Mouse (Mus musculus) neural tube, embryonic 11.5 days (tissue): ENCODE measurements at regions not wholly inside any gene's neighbourhood (a gene's known extent, or its start where the extent isn't known, plus 50 kb on each side); places are given as distances from the start of the nearest gene placed in this dataset.

ENCODE experiments used
- ATAC-seq: fragments of 200-750 bp; cut with Nextera tagmentation; 2 replicates; pipeline ENCODE4 v1.8.0; 2017; ENCODE audit warnings: moderate number of reproducible peaks, mild to moderate bottlenecking, moderate TSS enrichment, moderate library complexity; ENCODE audit not compliant: insufficient read depth, low FRiP score, low TSS enrichment
- DNase-seq: peaks from one replicate; pipeline ENCODE4 v3.0.0-alpha.2; 2015; ENCODE audit warnings: low spot score
- H3K27ac ChIP-seq: fragments of 300-500 bp; sonication (generic); 2 replicates; pipeline ENCODE4 v1.5.1; 2014; ENCODE audit warnings: low read depth, mild to moderate bottlenecking, low read length
- H3K27me3 ChIP-seq: fragments of 300-500 bp; sonication (generic); 2 replicates; pipeline ENCODE4 v1.6.1; 2014; ENCODE audit warnings: mild to moderate bottlenecking, low read length, mixed read lengths; ENCODE audit not compliant: control insufficient read depth, insufficient read depth
- H3K36me3 ChIP-seq: fragments of 300-500 bp; sonication (generic); 2 replicates; pipeline ENCODE4 v1.6.1; 2014; ENCODE audit warnings: mild to moderate bottlenecking, low read length, moderate library complexity, mixed read lengths; ENCODE audit not compliant: control insufficient read depth, insufficient read depth
- H3K4me1 ChIP-seq: fragments of 300-500 bp; sonication (generic); 2 replicates; pipeline ENCODE4 v1.6.1; 2014; ENCODE audit warnings: low read length, mixed read lengths; ENCODE audit not compliant: control insufficient read depth, insufficient read depth
- H3K4me2 ChIP-seq: fragments of 300-500 bp; sonication (generic); 2 replicates; pipeline ENCODE4 v1.6.1; 2014; ENCODE audit warnings: low read depth, mild to moderate bottlenecking, moderate library complexity
- H3K4me3 ChIP-seq: fragments of 300-500 bp; sonication (generic); 2 replicates; pipeline ENCODE4 v1.5.1; 2014; ENCODE audit warnings: low read depth, low read length
- H3K9ac ChIP-seq: fragments of 300-500 bp; sonication (generic); 2 replicates; pipeline ENCODE4 v1.6.1; 2014; ENCODE audit warnings: mild to moderate bottlenecking, low read length
- H3K9me3 ChIP-seq: fragments of 300-500 bp; sonication (generic); 2 replicates; pipeline ENCODE4 v1.6.1; 2016; ENCODE audit warnings: low read length; ENCODE audit not compliant: control insufficient read depth
- WGBS: fragments of 180-500 bp; shearing (Covaris S2); extraction: QIAGEN DNeasy Blood & Tissue Kit; methylation state at CpG from one replicate; pipeline ENCODE4 v1.1.7; 2014; 5-methylcytosine and 5-hydroxymethylcytosine counted together

- H3K4me1 ChIP-seq, result no peaks in the 10 kb centered on the region
- no peak for ATAC-seq
Measured at GRCm38 (mm10) chr12:32681910-32682309, 137.4 kb upstream of the Nampt start.

GRCm38 (mm10) chr12:32683375-32683774 is 136.0 kb upstream of the Nampt start:
- no peaks in the 10 kb centered on the region for H3K9me3 ChIP-seq
- DNase-seq (no peak), ATAC-seq (no peak)
- H3K4me3 ChIP-seq, result no peak overlapping the region
- no peaks in the 10 kb centered on the region for H3K27me3 ChIP-seq
- no peak overlapping the region for H3K4me2 ChIP-seq
- no peaks in the 10 kb centered on the region for H3K4me1 ChIP-seq
- H3K36me3 ChIP-seq, result no peaks in the 10 kb centered on the region
- no peak overlapping the region for H3K9ac ChIP-seq
- H3K27ac ChIP-seq, result no peak overlapping the region
- 86% methylated on average over 2 of the region's 2 CpGs for WGBS

More at GRCm38 (mm10) chr12:32681910-32682309, 137.4 kb upstream of the Nampt start:
- 88% methylated on average over 3 of the region's 3 CpGs for WGBS
- H3K9ac ChIP-seq, result no peak overlapping the region
- no peak for DNase-seq
- H3K4me2 ChIP-seq, result no peak overlapping the region
- H3K36me3 ChIP-seq, result no peaks in the 10 kb centered on the region
- H3K27ac ChIP-seq, result no peak overlapping the region
- H3K27me3 ChIP-seq, result no peaks in the 10 kb centered on the region
- no peak overlapping the region for H3K4me3 ChIP-seq
- H3K9me3 ChIP-seq, result no peaks in the 10 kb centered on the region

GRCm38 (mm10) chr12:32685788-32686385 is 133.5 kb upstream of the Nampt start:
- Histone ChIP-seq H3K4me3 (no peak overlapping the region), H3K27me3 (no peaks in the 10 kb centered on the region), H3K36me3 (no peaks in the 10 kb centered on the region), H3K27ac (no peak overlapping the region), H3K4me1 (no peaks in the 10 kb centered on the region), H3K9me3 (no peaks in the 10 kb centered on the region), H3K9ac (no peak overlapping the region), H3K4me2 (no peak overlapping the region)
- WGBS, result 89% methylated on average over 7 of the region's 7 CpGs
- DNase-seq (no peak), ATAC-seq (no peak)

DNA sequence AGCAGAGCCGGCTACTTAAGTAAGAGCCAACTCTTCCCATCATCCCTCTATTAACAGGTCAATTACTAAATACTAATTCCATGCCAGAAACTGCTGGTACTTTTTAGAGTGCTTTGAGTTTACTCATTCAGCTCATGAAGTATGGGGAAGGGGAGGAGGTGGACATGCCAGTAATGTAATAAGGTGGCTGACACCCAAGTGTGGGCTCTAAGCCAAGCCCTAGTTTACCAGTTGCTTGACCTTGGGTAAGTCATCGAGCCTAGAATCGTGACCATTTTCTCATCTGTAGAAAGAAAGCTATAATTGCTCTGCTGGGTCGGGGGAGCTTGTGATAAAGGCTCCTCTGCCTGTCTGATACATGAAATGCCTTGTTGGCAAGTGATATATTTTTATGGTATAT is 130.0 kb upstream of the Nampt start:
- H3K27me3 ChIP-seq, result no peaks in the 10 kb centered on the region
- H3K9me3 ChIP-seq, result no peaks in the 10 kb centered on the region
- H3K36me3 ChIP-seq, result no peaks in the 10 kb centered on the region
- H3K9ac ChIP-seq, result no peak overlapping the region
- H3K4me1 ChIP-seq, result no peaks in the 10 kb centered on the region
- H3K27ac ChIP-seq, result no peak overlapping the region
- no peak overlapping the region for H3K4me3 ChIP-seq
- 91% methylated on average over 4 of the region's 4 CpGs for WGBS
- H3K4me2 ChIP-seq, result no peak overlapping the region
- DNase-seq, result no peak
- no peak for ATAC-seq

DNA sequence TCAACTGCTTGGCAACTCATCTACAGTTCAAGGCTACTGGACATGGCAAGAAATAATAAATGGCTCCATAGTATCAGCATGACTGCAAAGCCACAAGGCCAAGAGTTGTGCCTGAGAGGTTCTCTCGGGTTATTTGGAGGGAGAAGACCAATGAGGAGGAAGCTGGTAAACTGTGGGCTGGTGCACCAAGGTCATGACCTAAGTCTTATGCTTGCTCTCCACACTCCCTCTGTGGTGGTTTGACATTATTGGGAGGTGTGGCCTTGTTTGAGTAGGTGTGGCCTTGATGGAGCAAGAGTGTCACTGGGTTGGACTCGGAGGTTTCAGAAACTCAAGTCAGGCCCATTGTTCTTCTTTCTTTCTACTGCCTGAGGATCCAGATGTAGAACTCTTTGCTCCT is 129.2 kb upstream of the Nampt start:
- no peak overlapping the region for H3K4me2 ChIP-seq
- no peaks in the 10 kb centered on the region for H3K27me3 ChIP-seq
- no peaks in the 10 kb centered on the region for H3K4me1 ChIP-seq
- no peaks in the 10 kb centered on the region for H3K9me3 ChIP-seq
- no peak for DNase-seq
- ATAC-seq, result no peak
- no peak overlapping the region for H3K4me3 ChIP-seq
- WGBS, result 93% methylated on average over 2 of the region's 2 CpGs
- H3K36me3 ChIP-seq, result no peaks in the 10 kb centered on the region
- H3K27ac ChIP-seq, result no peak overlapping the region
- H3K9ac ChIP-seq, result no peak overlapping the region

- no peaks in the 10 kb centered on the region for H3K9me3 ChIP-seq
Measured at GRCm38 (mm10) chr12:32692081-32692819, 127.1 kb upstream of the Nampt start.

DNA sequence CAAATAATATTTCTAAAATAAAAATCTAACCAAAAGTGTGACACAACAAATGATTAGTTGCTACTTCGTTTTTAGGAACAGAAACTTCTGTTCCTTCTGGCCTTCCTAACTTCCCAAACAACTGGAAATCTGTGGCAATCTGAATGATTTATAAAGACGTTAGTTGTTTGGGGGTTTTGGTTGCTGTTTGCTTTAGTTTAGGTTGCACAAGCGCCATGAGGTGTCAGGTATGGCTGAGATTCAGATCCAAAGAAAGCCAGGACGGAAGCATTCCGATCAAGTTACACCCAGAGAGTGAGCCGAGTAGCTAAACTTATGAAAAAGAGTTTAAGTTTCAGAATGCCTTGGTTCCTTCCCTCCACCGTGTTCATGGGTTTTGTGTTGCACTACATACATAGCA is 126.4 kb upstream of the Nampt start:
- Histone ChIP-seq H3K4me3 (no peak overlapping the region), H3K9me3 (no peaks in the 10 kb centered on the region), H3K4me1 (no peaks in the 10 kb centered on the region), H3K36me3 (no peaks in the 10 kb centered on the region), H3K9ac (no peak overlapping the region), H3K27me3 (no peaks in the 10 kb centered on the region), H3K27ac (no peak overlapping the region), H3K4me2 (no peak overlapping the region)
- WGBS, result 89% methylated on average over 7 of the region's 7 CpGs
- no peak for ATAC-seq
- no peak for DNase-seq

More at GRCm38 (mm10) chr12:32692081-32692819, 127.1 kb upstream of the Nampt start:
- H3K27me3 ChIP-seq, result no peaks in the 10 kb centered on the region
- H3K27ac ChIP-seq, result no peak overlapping the region
- H3K36me3 ChIP-seq, result no peaks in the 10 kb centered on the region
- H3K9ac ChIP-seq, result no peak overlapping the region
- ATAC-seq, result no peak
- no peak for DNase-seq
- WGBS, result 74% methylated on average over 8 of the region's 8 CpGs
- no peaks in the 10 kb centered on the region for H3K4me1 ChIP-seq
- H3K4me2 ChIP-seq, result no peak overlapping the region
- no peak overlapping the region for H3K4me3 ChIP-seq

DNA sequence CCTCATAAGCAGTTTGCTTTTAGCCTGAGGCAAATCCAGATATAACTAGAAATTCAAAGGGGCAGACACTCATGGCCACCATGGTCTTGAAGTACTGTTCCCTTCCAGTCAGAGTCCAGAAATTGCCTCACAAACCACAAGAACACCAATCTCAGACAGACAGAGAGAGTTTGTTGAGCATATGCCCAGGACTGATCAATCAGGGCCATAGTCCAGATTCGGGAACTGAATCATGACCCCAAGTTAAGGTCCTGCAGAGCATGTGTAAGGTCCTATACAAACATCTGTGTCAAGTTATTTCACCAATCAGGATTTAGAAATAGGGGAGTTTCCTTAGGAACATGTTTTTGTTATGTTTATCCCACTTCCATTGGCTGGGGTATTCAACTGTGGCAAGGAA is 125.7 kb upstream of the Nampt start:
- no peak overlapping the region for H3K27ac ChIP-seq

DNA sequence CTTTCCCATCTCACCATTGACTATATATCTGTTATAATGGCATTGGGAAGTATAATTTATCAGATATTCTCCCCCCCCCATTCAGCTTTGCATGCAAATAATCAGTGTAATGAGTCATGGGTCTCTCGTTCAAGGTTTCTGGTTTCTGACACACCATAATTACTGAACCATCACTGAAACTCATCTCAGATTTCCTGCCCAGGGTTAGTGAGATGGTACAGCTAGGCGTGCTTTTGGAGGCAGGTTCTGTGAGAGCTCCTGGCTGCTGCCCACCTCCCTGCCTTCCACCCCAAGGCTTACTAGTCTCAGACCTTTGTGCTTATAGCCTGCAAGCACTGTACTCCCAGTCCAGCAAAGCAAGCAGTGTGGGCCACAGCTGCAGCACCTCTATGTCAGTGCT is 122.5 kb upstream of the Nampt start:
- WGBS, result 76% methylated on average over 2 of the region's 2 CpGs
- Histone ChIP-seq H3K4me3 (no peak overlapping the region), H3K36me3 (no peaks in the 10 kb centered on the region), H3K9me3 (no peaks in the 10 kb centered on the region), H3K4me1 (no peaks in the 10 kb centered on the region), H3K27ac (no peak overlapping the region), H3K9ac (no peak overlapping the region), H3K27me3 (no peaks in the 10 kb centered on the region), H3K4me2 (no peak overlapping the region)
- ATAC-seq, result no peak
- no peak for DNase-seq

More for the DNA sequence above, 125.7 kb upstream of the Nampt start:
- no peak for DNase-seq
- WGBS, result 84% methylated on average over 1 of the region's 1 CpGs
- H3K4me1 ChIP-seq, result no peaks in the 10 kb centered on the region
- no peaks in the 10 kb centered on the region for H3K36me3 ChIP-seq
- H3K9me3 ChIP-seq, result no peaks in the 10 kb centered on the region
- no peaks in the 10 kb centered on the region for H3K27me3 ChIP-seq
- ATAC-seq, result no peak
- no peak overlapping the region for H3K4me2 ChIP-seq
- H3K4me3 ChIP-seq, result no peak overlapping the region
- H3K9ac ChIP-seq, result no peak overlapping the region
